Mouse (Mus musculus): ENCODE data around the gene Dennd1b.

Dennd1b gene

GRCm38 (mm10) chr1:138963161-138963867 is at the start of gene Dennd1b:
Gene Dennd1b (plus strand): TSS chr1:138963435.
- peak; percentile 83 for DNase-seq (ENCODE audit: low read depth, low spot score)

- DNase-seq (ENCODE audit: low read depth, low spot score): no peak
Measured at GRCm38 (mm10) chr1:138915596-138915995, 47.6 kb upstream of the Dennd1b start.

GRCm38 (mm10) chr1:138919601-138920000 is 43.6 kb upstream of the Dennd1b start:
- no peak for DNase-seq (ENCODE audit: low read depth, low spot score)

- no peak for DNase-seq (ENCODE audit: low read depth, low spot score)
Measured at GRCm38 (mm10) chr1:138920082-138920481, 43.2 kb upstream of the Dennd1b start.

- no peak for DNase-seq (ENCODE audit: low read depth, low spot score)
Measured at GRCm38 (mm10) chr1:138920799-138921198, 42.4 kb upstream of the Dennd1b start.

GRCm38 (mm10) chr1:138922886-138923285 is 40.3 kb upstream of the Dennd1b start:
- no peak for DNase-seq (ENCODE audit: low read depth, low spot score)

- DNase-seq (ENCODE audit: low read depth, low spot score): no peak
Measured at GRCm38 (mm10) chr1:138924282-138924681, 39.0 kb upstream of the Dennd1b start.

GRCm38 (mm10) chr1:138928671-138929483 is 34.4 kb upstream of the Dennd1b start:
- DNase-seq (ENCODE audit: low read depth, low spot score): no peak

GRCm38 (mm10) chr1:138929985-138930384 is 33.2 kb upstream of the Dennd1b start:
- DNase-seq (ENCODE audit: low read depth, low spot score): no peak

- peak; percentile 51 for DNase-seq (ENCODE audit: low read depth, low spot score)
Measured at GRCm38 (mm10) chr1:138930856-138931255, 32.4 kb upstream of the Dennd1b start.

GRCm38 (mm10) chr1:138936169-138936568 is 27.1 kb upstream of the Dennd1b start:
- no peak for DNase-seq (ENCODE audit: low read depth, low spot score)

- DNase-seq (ENCODE audit: low read depth, low spot score): no peak
Measured at GRCm38 (mm10) chr1:138937686-138938370, 25.4 kb upstream of the Dennd1b start.

GRCm38 (mm10) chr1:138939579-138940139 is 23.6 kb upstream of the Dennd1b start:
- peak; percentile 14 for DNase-seq (ENCODE audit: low read depth, low spot score)

- DNase-seq (ENCODE audit: low read depth, low spot score): no peak
Measured at GRCm38 (mm10) chr1:138940407-138940806, 22.8 kb upstream of the Dennd1b start.

GRCm38 (mm10) chr1:138952173-138952572 is 11.1 kb upstream of the Dennd1b start:
- peak; percentile 17 for DNase-seq (ENCODE audit: low read depth, low spot score)

GRCm38 (mm10) chr1:138954978-138955377 is 8.3 kb upstream of the Dennd1b start:
- no peak for DNase-seq (ENCODE audit: low read depth, low spot score)

- DNase-seq (ENCODE audit: low read depth, low spot score): no peak
Measured at GRCm38 (mm10) chr1:138955455-138955854, 7.8 kb upstream of the Dennd1b start.

GRCm38 (mm10) chr1:138956511-138956910 is 6.7 kb upstream of the Dennd1b start:
- DNase-seq (ENCODE audit: low read depth, low spot score): no peak

GRCm38 (mm10) chr1:138957111-138957510 is 6.1 kb upstream of the Dennd1b start:
- DNase-seq (ENCODE audit: low read depth, low spot score): no peak

- no peak for DNase-seq (ENCODE audit: low read depth, low spot score)
Measured at GRCm38 (mm10) chr1:138958863-138959262, 4.4 kb upstream of the Dennd1b start.

GRCm38 (mm10) chr1:138959903-138960483 is 3.2 kb upstream of the Dennd1b start:
- no peak for DNase-seq (ENCODE audit: low read depth, low spot score)
